Mouse (Mus musculus) lung, adult 2 months (tissue): ENCODE data around the gene Ticrr.

Experiments
- CTCF ChIP-seq: fragments of 200-500 bp; IDR thresholded peaks from 2 replicates; pipeline ENCODE4 v1.5.1; 2011; ENCODE audit warnings: mild to moderate bottlenecking, low read length, control low read depth; ENCODE audit not compliant: insufficient read depth
- POLR2A ChIP-seq: fragments of 200-500 bp; IDR thresholded peaks from 2 replicates; pipeline ENCODE4 v1.6.1; 2011; ENCODE audit warnings: low read depth, mild to moderate bottlenecking, control low read depth, low read length, borderline replicate concordance; ENCODE audit errors: extremely low read depth

DNA sequence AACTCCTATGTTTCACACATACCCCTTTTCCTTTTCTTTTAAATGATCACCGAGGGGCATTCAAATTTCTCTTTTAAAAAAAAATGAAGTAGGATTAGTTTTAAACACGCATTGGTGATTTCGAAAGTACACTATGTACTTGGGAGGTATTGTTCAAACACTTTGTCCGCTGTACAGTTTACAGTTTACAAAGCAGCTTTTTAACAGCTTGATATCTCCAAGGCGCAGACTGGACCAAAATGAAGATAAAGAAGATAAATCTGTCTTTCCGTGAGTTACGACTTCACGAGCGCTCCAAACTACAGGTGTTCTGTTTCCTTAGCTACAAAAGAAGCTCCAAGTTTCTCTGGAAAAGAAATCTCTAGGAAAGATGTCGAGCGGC, 82.3 kb downstream of the Ticrr start:
- TF ChIP-seq CTCF (no peak), POLR2A (no peak)
